Mouse (Mus musculus) heart, postnatal 0 days (tissue): ENCODE data around the gene Nkd1. TPM values are rescaled to one million over a fixed set of nuclear protein-coding genes. Genes with fewer than 3 reads are reported as not detected.

ENCODE experiments used
- ATAC-seq: fragments of 200-750 bp; cut with Nextera tagmentation; 2 replicates; pipeline ENCODE4 v1.8.0; 2017; ENCODE audit warnings: low read depth, moderate number of reproducible peaks, moderate library complexity; ENCODE audit not compliant: insufficient read depth
- DNase-seq: peaks from one replicate; pipeline ENCODE4 v3.0.0-alpha.2; 2016; ENCODE audit warnings: low spot score
- H3K27ac ChIP-seq: fragments of 300-500 bp; sonication (generic); 2 replicates; pipeline ENCODE4 v1.5.1; 2014; ENCODE audit warnings: low read depth, mild to moderate bottlenecking
- H3K27me3 ChIP-seq: fragments of 300-500 bp; sonication (generic); 2 replicates; pipeline ENCODE4 v1.6.1; 2014; ENCODE audit warnings: low read length, mixed read lengths; ENCODE audit not compliant: control insufficient read depth, insufficient read depth
- H3K36me3 ChIP-seq: fragments of 300-500 bp; sonication (generic); replicated peaks from 2 replicates; pipeline ENCODE4 v1.6.1; 2014; ENCODE audit warnings: low read length, mixed read lengths; ENCODE audit not compliant: control insufficient read depth, insufficient read depth
- H3K4me1 ChIP-seq: fragments of 300-500 bp; sonication (generic); 2 replicates; pipeline ENCODE4 v1.6.1; 2014; ENCODE audit warnings: antibody characterized with exemption; ENCODE audit not compliant: control insufficient read depth, insufficient read depth
- H3K4me2 ChIP-seq: fragments of 300-500 bp; sonication (generic); 2 replicates; pipeline ENCODE4 v1.6.1; 2014; ENCODE audit warnings: low read depth, mild to moderate bottlenecking, low read length, moderate library complexity
- H3K4me3 ChIP-seq: fragments of 300-500 bp; sonication (generic); 2 replicates; pipeline ENCODE4 v1.5.1; 2014; ENCODE audit warnings: low read depth, low read length
- H3K9ac ChIP-seq: fragments of 300-500 bp; sonication (generic); replicated peaks from 2 replicates; pipeline ENCODE4 v1.6.1; 2014; ENCODE audit warnings: low read depth, low read length, mixed read lengths
- H3K9me3 ChIP-seq: fragments of 300-500 bp; sonication (generic); replicated peaks from 2 replicates; pipeline ENCODE4 v1.6.1; 2016; ENCODE audit warnings: low read length; ENCODE audit not compliant: control insufficient read depth
- CTCF ChIP-seq: IDR thresholded peaks from 2 replicates; pipeline ENCODE4 v1.5.1; 2016; ENCODE audit warnings: antibody characterized with exemption, control low read depth, low read depth
- EP300 ChIP-seq: IDR thresholded peaks from 2 replicates; pipeline ENCODE4 v1.6.1; 2016; ENCODE audit warnings: antibody characterized with exemption, low read depth
- WGBS: fragments of 180-500 bp; shearing (Covaris S2); extraction: QIAGEN DNeasy Blood & Tissue Kit; methylation state at CpG from one replicate; pipeline ENCODE4 v1.1.7; 2014; 5-methylcytosine and 5-hydroxymethylcytosine counted together
- polyA plus RNA-seq: library from polyadenylated mRNA; unstranded; fragments of >200 nt; fragmentation: Nextera tagmentation; extraction: Ambion mirVana; gene quantifications from 2 replicates; pipeline ENCODE4 v1.2.1, GENCODE M21; 2015
- total RNA-seq: library from RNA; depleted of rRNA; stranded (reverse); fragments of >200 nt; gene quantifications from 2 replicates; pipeline ENCODE4 v1.2.3, GENCODE M21; 2014; ENCODE audit warnings: low replicate concordance

The Nkd1 gene
- total and polyA plus RNA-seq, 2 experiments from 2014 or later, result 5.5 to 6.8 TPM

DNA sequence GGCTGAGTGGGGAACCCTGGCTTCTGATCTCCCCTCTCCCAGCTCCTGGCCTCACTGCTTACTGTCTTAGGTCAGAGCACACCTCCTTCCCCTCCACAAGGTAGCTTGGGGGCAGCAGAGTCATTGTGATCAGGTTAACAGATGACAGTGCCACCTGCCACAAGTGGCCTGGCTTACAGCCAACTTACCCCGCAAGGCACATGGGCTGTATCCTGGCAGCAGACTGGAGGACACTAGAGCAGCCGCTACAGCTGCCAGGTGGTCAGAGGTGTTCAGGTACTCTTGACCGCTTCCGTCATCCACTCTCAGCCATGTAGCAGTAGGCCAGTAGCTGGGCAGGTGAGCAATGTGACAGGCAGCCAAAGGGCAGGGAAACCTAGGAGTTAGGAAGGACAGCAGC is 45.0 kb downstream of the Nkd1 start:
- H3K27me3 ChIP-seq, result no peaks in the 10 kb centered on the region
- no peak for TF ChIP-seq EP300
- no peak for TF ChIP-seq CTCF
- H3K4me1 ChIP-seq, result peaks cover 70% of the 10 kb centered on the region
- no peaks in the 10 kb centered on the region for H3K36me3 ChIP-seq
- DNase-seq (no peak), ATAC-seq (no peak)
- no peaks in the 10 kb centered on the region for H3K9me3 ChIP-seq
- no peak overlapping the region for H3K4me2 ChIP-seq
- H3K9ac ChIP-seq, result no peak overlapping the region
- WGBS, result 63% methylated on average over 4 of the region's 4 CpGs
- H3K27ac ChIP-seq, result no peak overlapping the region
- H3K4me3 ChIP-seq, result no peak overlapping the region

DNA sequence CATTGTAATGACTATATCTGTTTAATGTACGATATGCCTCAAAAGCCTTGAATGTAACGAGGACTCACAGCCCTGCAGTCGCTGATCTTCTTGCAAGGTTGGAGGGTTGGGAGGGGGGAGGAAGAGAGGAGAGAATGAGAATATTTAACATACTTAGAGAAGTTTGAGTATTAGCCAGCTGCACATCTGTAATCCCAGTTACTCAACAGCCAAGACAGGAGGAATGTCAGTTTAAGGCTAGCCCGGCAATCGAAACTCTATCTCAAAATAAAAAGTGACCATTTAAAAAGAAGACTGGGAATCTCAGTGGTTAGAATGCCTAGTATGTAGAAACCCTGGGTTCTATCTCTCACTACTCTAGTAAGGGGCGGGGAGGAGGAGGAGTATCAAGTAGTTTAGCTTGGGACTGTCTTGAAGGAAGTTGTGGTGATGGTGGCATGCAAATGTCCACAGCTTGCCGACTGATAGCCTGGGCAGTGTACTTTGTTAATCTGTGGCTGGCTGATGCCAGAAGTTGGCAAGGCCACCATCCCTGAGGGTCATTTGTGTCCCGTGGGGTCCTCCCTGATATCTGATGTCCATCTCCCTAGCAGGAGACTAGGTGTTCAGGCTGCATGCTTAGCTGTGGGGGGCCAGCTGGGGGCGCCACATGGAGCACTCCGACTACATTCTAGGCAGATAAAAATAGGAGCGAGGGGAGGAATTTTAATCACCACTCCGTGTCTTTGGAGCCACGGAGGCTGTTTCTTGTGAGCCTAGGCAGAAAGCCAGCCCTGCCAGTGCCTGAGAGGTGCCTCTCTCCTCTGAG is 46.4 kb downstream of the Nkd1 start:
- ATAC-seq (peak; percentile 28; the same call in 1 of the 2 replicates), DNase-seq (peak; percentile 66)
- no peaks in the 10 kb centered on the region for H3K9me3 ChIP-seq
- no peak overlapping the region for H3K9ac ChIP-seq
- peak overlapping the region; percentile 70 for H3K27ac ChIP-seq
- H3K4me3 ChIP-seq, result no peak overlapping the region
- 32% methylated on average over 13 of the region's 13 CpGs for WGBS
- H3K27me3 ChIP-seq, result no peaks in the 10 kb centered on the region
- no peaks in the 10 kb centered on the region for H3K36me3 ChIP-seq
- H3K4me2 ChIP-seq, result no peak overlapping the region
- H3K4me1 ChIP-seq, result peaks cover 78% of the 10 kb centered on the region
- TF ChIP-seq EP300 (no peak), CTCF (peak; percentile 47)

GRCm38 (mm10) chr8:88568211-88568610 is 47.1 kb downstream of the Nkd1 start:
- H3K4me1 ChIP-seq, result peaks cover 78% of the 10 kb centered on the region
- no peaks in the 10 kb centered on the region for H3K36me3 ChIP-seq
- 54% methylated on average over 3 of the region's 3 CpGs for WGBS
- no peak for DNase-seq
- ATAC-seq, result no peak
- H3K27ac ChIP-seq, result peak overlapping the region; percentile 70
- H3K27me3 ChIP-seq, result no peaks in the 10 kb centered on the region
- no peak overlapping the region for H3K9ac ChIP-seq
- no peak for TF ChIP-seq CTCF
- no peak for TF ChIP-seq EP300
- H3K4me2 ChIP-seq, result no peak overlapping the region
- no peaks in the 10 kb centered on the region for H3K9me3 ChIP-seq
- no peak overlapping the region for H3K4me3 ChIP-seq

GRCm38 (mm10) chr8:88569366-88569765 is 48.2 kb downstream of the Nkd1 start:
- H3K4me1 ChIP-seq, result peaks cover 71% of the 10 kb centered on the region
- WGBS, result 66% methylated on average over 7 of the region's 7 CpGs
- no peak overlapping the region; the same call in 1 of the 2 replicates for H3K27ac ChIP-seq
- H3K27me3 ChIP-seq, result no peaks in the 10 kb centered on the region
- no peak overlapping the region for H3K4me3 ChIP-seq
- no peak for TF ChIP-seq CTCF
- TF ChIP-seq EP300, result no peak
- H3K9ac ChIP-seq, result no peak overlapping the region
- H3K4me2 ChIP-seq, result no peak overlapping the region
- ATAC-seq (no peak), DNase-seq (no peak)
- no peaks in the 10 kb centered on the region for H3K36me3 ChIP-seq
- no peaks in the 10 kb centered on the region for H3K9me3 ChIP-seq

GRCm38 (mm10) chr8:88570293-88570998 is 49.3 kb downstream of the Nkd1 start:
- H3K27me3 ChIP-seq, result no peaks in the 10 kb centered on the region
- peak overlapping the region; percentile 4; the same call in 1 of the 2 replicates for H3K4me2 ChIP-seq
- H3K27ac ChIP-seq, result peak overlapping the region; percentile 69
- no peak overlapping the region for H3K4me3 ChIP-seq
- 22% methylated on average over 10 of the region's 10 CpGs for WGBS
- H3K9ac ChIP-seq, result no peak overlapping the region
- peaks cover 64% of the 10 kb centered on the region for H3K4me1 ChIP-seq
- no peaks in the 10 kb centered on the region for H3K36me3 ChIP-seq
- DNase-seq (no peak), ATAC-seq (peak; percentile 71)
- TF ChIP-seq CTCF, result no peak
- TF ChIP-seq EP300, result no peak
- H3K9me3 ChIP-seq, result no peaks in the 10 kb centered on the region
